Mouse (Mus musculus): ENCODE results near the gene Nbea.

- TF ChIP-seq CTCF (conservative IDR thresholded peaks at IDR 0.05; ENCODE audit: low read length): no peak
- TF ChIP-seq POU5F1 (IDR thresholded peaks at IDR 0.05; ENCODE audit: borderline replicate concordance, low read length): no peak
- no peak for TF ChIP-seq NANOG (IDR thresholded peaks at IDR 0.05; ENCODE audit: borderline replicate concordance, low read length)
These were observed 295.7 kb downstream of the Nbea start for GRCm38 (mm10) chr3:55887829-55888210.

Data from E14TG2a.4 (cell line).